Mouse (Mus musculus): ENCODE results near the gene Ikzf2.

- TF ChIP-seq POLR2A (IDR thresholded peaks at IDR 0.05; ENCODE audit: control insufficient read depth, extremely low read depth, insufficient read depth, low read length, poor library complexity) (no peak), CTCF (IDR thresholded peaks at IDR 0.05; ENCODE audit: borderline replicate concordance, control insufficient read depth, extremely low read depth, insufficient read depth, low read length, poor library complexity) (no peak)
Measured at GRCm38 (mm10) chr1:69629513-69629912, 57.5 kb downstream of the Ikzf2 start.
